Mouse (Mus musculus) Patski (cell line): ENCODE results near the gene Bpifb2. TPM values are rescaled to one million over a fixed set of nuclear protein-coding genes. Genes with fewer than 3 reads are reported as not detected.

Source experiments
- ATAC-seq: fragments of 100-300 bp; one replicate; pipeline ENCODE4 v1.8.0; 2021
- CTCF ChIA-PET: fragments of 350-600 bp; sonication (Branson Sonifier 250); formaldehyde crosslinking; loops from one replicate; lab custom pipeline; 2022; ENCODE audit warnings: inconsistent platforms; lab: Charles Lee
- POLR2A ChIA-PET: fragments of 350-600 bp; sonication (Branson Sonifier 250); formaldehyde crosslinking; loops from one replicate; lab custom pipeline; 2022; ENCODE audit warnings: antibody characterized with exemption, inconsistent platforms; lab: Charles Lee
- DNase-seq: peaks from one replicate; pipeline ENCODE4 v3.0.0-alpha.2; 2011; ENCODE audit warnings: low read depth, low spot score
- H3K27me3 ChIP-seq: fragments of 371-371 bp; one replicate; pipeline ENCODE4 v1.5.1; 2021
- CTCF ChIP-seq: fragments of 100-300 bp; IDR thresholded peaks from one replicate; pipeline ENCODE4 v1.5.1; 2021
- in situ Hi-C: fragments of 300-500 bp; cut with MboI; formaldehyde crosslinking; loops from 3 replicates; pipeline ENCODE4 v1.11.1; 2018; ENCODE audit warnings: low pct_unique_long_range_greater_than_20kb, mixed read lengths
- polyA plus RNA-seq: library from polyadenylated mRNA; unstranded; gene quantifications from one replicate; pipeline ENCODE4 v1.2.3, GENCODE M21; 2021

Bpifb2 gene
- polyA plus RNA-seq, 1 experiment from 2014 or later = not detected

GRCm38 (mm10) chr2:153860315-153860714 is 14.5 kb upstream of the Bpifb2 start:
- no peak for TF ChIP-seq CTCF
- H3K27me3 ChIP-seq = peaks cover 21% of the 10 kb centered on the region
- ATAC-seq = no peak
- POLR2A ChIA-PET = interaction anchor here (0.6 kb wide), 1 partner anchor 74 kb away, joined by 5 read pairs; no protein-coding TSS in a partner anchor
- CTCF ChIA-PET = no interaction called here
- in situ Hi-C loops = no loop called here
- DNase-seq = no peak

DNA sequence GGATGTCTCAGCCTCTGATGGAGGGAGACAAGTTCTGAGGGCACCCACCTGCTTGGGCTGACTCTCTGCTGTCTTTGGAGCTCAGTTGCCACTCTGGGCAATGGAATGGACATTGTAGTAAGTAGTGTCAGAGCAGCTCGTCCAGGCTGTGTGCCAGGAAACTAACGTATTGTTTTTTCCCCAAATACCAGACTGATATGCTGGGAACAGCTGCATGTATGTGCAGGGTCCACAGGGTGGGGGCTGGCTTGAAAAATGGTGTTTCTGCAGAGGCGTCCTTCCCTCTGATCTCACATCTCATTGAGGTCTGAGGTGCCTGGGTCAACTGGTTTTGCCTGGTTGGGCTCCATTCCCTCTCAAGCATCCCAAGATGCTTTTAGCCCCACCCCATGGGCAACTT is 14.1 kb upstream of the Bpifb2 start:
- ChIA-PET POLR2A (interaction anchor here (0.6 kb wide), 1 partner anchor 73 kb away, joined by 5 read pairs; no protein-coding TSS in a partner anchor), CTCF (no interaction called here)
- in situ Hi-C loops = no loop called here
- ATAC-seq = no peak
- peaks cover 23% of the 10 kb centered on the region for H3K27me3 ChIP-seq
- DNase-seq = no peak
- no peak for TF ChIP-seq CTCF

DNA sequence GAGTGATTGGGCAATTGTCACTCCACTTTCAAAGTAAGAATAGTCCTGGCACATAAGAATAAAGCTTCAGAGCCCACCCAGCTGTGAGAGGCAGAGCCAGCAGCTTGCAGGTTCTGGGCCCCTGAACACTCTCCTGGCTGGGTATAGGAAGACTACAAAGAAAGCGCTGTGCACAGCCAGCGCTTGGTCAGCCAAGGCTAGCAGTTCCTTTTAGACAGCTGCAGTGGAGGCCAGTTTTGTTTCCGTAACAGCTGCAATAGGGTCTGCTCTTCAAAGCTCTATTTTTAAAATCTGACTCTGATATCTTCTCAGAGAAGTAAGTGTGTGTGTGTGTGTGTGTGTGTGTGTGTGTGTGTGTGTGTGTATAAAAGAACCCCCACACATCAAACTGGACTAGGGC is 12.9 kb upstream of the Bpifb2 start:
- POLR2A ChIA-PET = no interaction called here
- in situ Hi-C loops = no loop called here
- TF ChIP-seq CTCF = no peak
- H3K27me3 ChIP-seq = peaks cover 14% of the 10 kb centered on the region
- ATAC-seq = no peak
- no peak for DNase-seq
- CTCF ChIA-PET = no interaction called here

DNA sequence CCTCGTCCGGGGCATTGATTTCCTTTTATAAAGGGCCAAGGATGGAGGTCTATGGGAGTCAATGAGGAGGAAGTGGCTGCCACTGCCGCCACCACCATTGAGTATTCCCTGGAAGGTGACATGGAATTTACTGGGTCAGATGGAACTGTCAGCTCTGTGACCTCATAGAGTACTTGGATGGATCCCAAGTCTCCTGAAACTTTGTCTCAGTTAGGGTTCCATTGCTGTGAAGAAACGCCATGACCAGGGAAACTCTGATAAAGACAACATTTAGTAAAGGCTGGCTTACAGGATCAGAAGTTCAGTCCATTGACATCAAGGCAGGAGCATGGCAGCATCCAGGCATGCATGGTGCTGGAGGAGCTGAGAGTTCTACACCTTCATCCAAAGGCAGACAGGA is 3.9 kb upstream of the Bpifb2 start, which contains the start of gene Sun5:
TSS of gene Sun5 (minus strand) at position 101 of the 400 bp plus-strand sequence.
- POLR2A ChIA-PET = interaction anchor here (1.3 kb wide), 1 partner anchor 12 kb away, joined by 3 read pairs; no protein-coding TSS in a partner anchor
- peaks cover 4% of the 10 kb centered on the region for H3K27me3 ChIP-seq
- TF ChIP-seq CTCF = no peak
- DNase-seq (no peak), ATAC-seq (no peak)
- in situ Hi-C loops = no loop called here
- CTCF ChIA-PET = no interaction called here

DNA sequence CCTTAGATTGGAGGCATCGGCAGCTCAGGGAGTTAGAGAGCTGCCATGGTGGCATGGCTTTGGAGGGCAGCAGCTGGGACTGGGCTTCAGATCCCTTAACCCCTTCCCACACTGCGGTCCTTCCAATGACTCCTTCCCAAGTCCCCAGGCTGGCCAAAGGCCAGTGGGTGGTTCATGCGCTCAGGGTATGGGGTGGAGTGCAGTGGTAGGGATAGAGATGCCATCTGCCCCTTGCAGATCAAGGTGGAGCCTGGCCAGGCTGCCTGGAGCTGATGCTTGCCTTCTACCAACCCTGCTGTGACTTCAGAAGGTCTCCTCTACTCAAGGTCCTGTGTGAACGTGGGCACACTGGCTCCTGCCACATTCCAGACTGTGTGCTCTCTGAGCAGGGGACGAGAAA is 24.3 kb downstream of the Bpifb2 start:
- TF ChIP-seq CTCF = no peak
- in situ Hi-C loops = no loop called here
- peaks cover 24% of the 10 kb centered on the region for H3K27me3 ChIP-seq
- ATAC-seq (no peak), DNase-seq (no peak)
- ChIA-PET POLR2A (no interaction called here), CTCF (no interaction called here)

GRCm38 (mm10) chr2:153900088-153900487 is 25.2 kb downstream of the Bpifb2 start, which contains the start of gene Bpifb6:
TSS of gene Bpifb6 (plus strand) at chr2:153900388.
- in situ Hi-C loops = no loop called here
- ChIA-PET POLR2A (no interaction called here), CTCF (interaction anchor here (0.9 kb wide), 1 partner anchor 13 kb away, joined by 3 read pairs; no protein-coding TSS in a partner anchor)
- H3K27me3 ChIP-seq = peaks cover 21% of the 10 kb centered on the region
- ATAC-seq = no peak
- DNase-seq = no peak
- TF ChIP-seq CTCF = no peak

DNA sequence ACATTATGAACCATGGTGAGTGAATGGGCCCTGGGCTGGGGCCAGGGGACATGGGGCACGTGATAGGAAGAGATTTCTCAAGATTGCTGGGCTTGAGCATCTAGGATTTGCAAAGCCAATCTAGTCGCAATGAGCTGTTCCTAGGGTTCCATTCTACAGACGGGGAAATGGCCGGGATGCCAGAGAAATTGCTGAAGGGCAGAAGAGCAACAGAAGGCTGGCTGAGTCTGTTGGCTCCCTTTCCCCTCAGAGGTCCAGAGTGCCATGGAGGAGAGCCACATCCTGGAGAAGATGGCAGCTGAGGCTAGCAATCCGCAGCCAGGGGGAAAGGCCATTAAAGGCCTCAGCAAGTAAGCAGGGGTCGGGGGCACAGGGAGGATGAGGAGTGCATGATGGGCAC is 27.9 kb downstream of the Bpifb2 start:
- ATAC-seq (no peak), DNase-seq (no peak)
- no peak for TF ChIP-seq CTCF
- ChIA-PET CTCF (no interaction called here), POLR2A (no interaction called here)
- peaks cover 28% of the 10 kb centered on the region for H3K27me3 ChIP-seq
- in situ Hi-C loops = no loop called here

GRCm38 (mm10) chr2:153906626-153907025 is 31.8 kb downstream of the Bpifb2 start:
- ChIA-PET POLR2A (no interaction called here), CTCF (no interaction called here)
- in situ Hi-C loops = no loop called here
- no peak for ATAC-seq
- peaks cover 28% of the 10 kb centered on the region for H3K27me3 ChIP-seq
- DNase-seq = no peak
- no peak for TF ChIP-seq CTCF

GRCm38 (mm10) chr2:153914151-153914550 is 39.3 kb downstream of the Bpifb2 start:
- CTCF ChIA-PET = no interaction called here
- DNase-seq (no peak), ATAC-seq (no peak)
- peaks cover 10% of the 10 kb centered on the region for H3K27me3 ChIP-seq
- in situ Hi-C loops = no loop called here
- POLR2A ChIA-PET = no interaction called here
- no peak for TF ChIP-seq CTCF

GRCm38 (mm10) chr2:153917930-153918329 is 43.1 kb downstream of the Bpifb2 start, which contains the start of gene Bpifb3:
TSS of gene Bpifb3 (plus strand) at chr2:153918230.
- DNase-seq = no peak
- TF ChIP-seq CTCF = no peak
- ATAC-seq = no peak
- in situ Hi-C loops = no loop called here
- POLR2A ChIA-PET = no interaction called here
- CTCF ChIA-PET = no interaction called here
- H3K27me3 ChIP-seq = peaks cover 22% of the 10 kb centered on the region

DNA sequence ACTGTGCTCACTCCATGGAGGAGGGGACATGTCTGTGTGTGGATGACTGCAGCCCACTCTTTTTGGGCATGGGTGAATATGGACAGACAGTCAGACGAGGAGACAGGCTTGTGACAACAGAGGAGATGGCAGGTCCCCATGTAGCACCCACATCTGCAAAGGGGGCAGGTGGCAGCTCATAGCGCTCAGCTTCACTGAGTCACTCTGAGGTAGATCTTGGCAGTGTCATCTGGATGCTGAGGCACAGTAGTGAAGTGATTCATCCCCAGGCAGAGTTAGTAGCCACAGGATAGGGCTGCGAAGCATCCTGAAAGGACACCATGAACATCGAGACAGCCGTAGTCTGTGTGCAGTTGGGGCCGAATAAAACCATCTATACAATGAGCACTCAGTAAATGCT is 46.4 kb downstream of the Bpifb2 start:
- ATAC-seq (no peak), DNase-seq (no peak)
- no peak for TF ChIP-seq CTCF
- ChIA-PET POLR2A (no interaction called here), CTCF (no interaction called here)
- H3K27me3 ChIP-seq = peaks cover 23% of the 10 kb centered on the region
- in situ Hi-C loops = loop anchor here (10.0 kb wide), 1 partner anchor 256 kb away; no protein-coding TSS in a partner anchor
